Mouse (Mus musculus): ENCODE measurements around the gene Gm20914. TPM values are rescaled to one million over a fixed set of nuclear protein-coding genes. Genes with fewer than 3 reads are reported as not detected.
"Not testable (repeated sequence)": the region's sequence is repeated elsewhere in the genome, so short reads cannot be mapped to it uniquely, and the experiment has no call there.

The Gm20914 gene
- total RNA-seq (2017): not detected in 2 replicates

DNA sequence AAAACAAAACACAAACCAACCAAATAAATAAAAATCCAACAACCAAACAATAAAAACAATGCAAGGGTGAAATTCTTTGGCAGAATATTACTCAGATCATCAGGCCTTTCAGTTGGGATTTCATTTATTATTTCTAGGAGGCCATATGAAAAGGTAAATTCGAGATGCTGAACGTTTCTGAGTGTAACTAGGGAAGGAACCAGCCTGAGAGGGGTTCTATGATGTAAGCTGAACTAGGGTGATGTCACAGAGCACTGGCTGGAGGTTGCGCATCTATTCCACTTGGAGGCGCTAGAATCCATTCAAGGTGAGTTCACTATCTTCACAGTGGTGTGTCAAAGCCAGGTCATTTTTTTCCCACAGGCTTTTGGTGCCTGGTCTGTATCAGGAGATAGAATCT, at the start of gene Gm20914:
TSS of gene Gm20914 (plus strand) at position 301 of the 400 bp plus-strand sequence.
- not testable (repeated sequence) for ATAC-seq (ENCODE audit: extremely low read depth, insufficient number of reproducible peaks, low FRiP score, poor library complexity, severe bottlenecking)

Other genes with a start within 250 kb of the Gm20914 start
- gene Gm21854, start 69.0 kb upstream of the Gm20914 start, total RNA-seq (2017): not detected in 2 replicates
- not detected in 2 replicates for gene Gm28171, start 67.4 kb downstream of the Gm20914 start, total RNA-seq (2017)
- not detected in 2 replicates for gene Gm21778, start 216.5 kb downstream of the Gm20914 start, total RNA-seq (2017)